23 mouse cellular contexts compared by ENCODE assay signal in the genomic region with DNA sequence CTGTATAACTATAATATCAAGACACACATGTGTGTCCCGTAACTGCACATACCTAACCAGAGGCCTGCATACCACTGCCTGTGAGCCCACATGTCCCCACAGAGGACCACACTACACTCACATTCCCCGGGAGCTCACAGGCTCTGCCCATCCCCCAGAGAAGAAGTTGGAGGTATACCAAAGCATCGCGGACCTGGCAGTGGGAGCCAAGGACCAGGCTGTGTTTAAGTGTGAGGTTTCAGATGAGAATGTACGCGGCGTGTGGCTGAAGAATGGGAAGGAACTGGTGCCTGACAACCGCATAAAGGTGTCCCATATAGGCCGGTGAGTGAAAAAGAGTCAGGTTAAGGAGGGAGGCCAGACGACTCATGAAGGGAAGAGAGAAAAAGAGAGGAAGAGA. TPM values are rescaled to one million over a fixed set of nuclear protein-coding genes. Genes with fewer than 3 reads are reported as not detected.
"Had no signal": no experiment of that assay in that cellular context is flagged by ENCODE, and none has a peak within 500 bp of the region (broad histone marks: within the 10 kb centered on the region; RNA-seq: fewer than 3 reads in every experiment).

No protein-coding gene starts in this region.

- H3K4me3 ChIP-seq: layer of hippocampus, adult 2 months; limb, embryonic 10.5 days; limb, embryonic 13.5 days; liver, embryonic 12.5 days; liver, embryonic 15.5 days; lung, embryonic 15.5 days; megakaryocyte, embryonic 14.5 days; midbrain, embryonic 10.5 days; midbrain, embryonic 13.5 days; myocyte; neural tube, embryonic 13.5 days; stomach, embryonic 15.5 days had no signal

- ATAC-seq: liver, embryonic 12.5 days; midbrain, embryonic 16.5 days had no signal

- H3K36me3 ChIP-seq: limb, embryonic 10.5 days; limb, embryonic 13.5 days; liver, embryonic 12.5 days; liver, embryonic 15.5 days; lung, embryonic 15.5 days; midbrain, embryonic 10.5 days; midbrain, embryonic 13.5 days; neural tube, embryonic 13.5 days; stomach, embryonic 15.5 days had no signal

- H3K4me2 ChIP-seq: limb, embryonic 13.5 days; liver, embryonic 12.5 days; liver, embryonic 15.5 days; lung, embryonic 15.5 days; midbrain, embryonic 13.5 days; neural tube, embryonic 13.5 days; stomach, embryonic 15.5 days had no signal

- H3K4me1 ChIP-seq: limb, embryonic 10.5 days; limb, embryonic 13.5 days; liver, embryonic 12.5 days; liver, embryonic 15.5 days; lung, embryonic 15.5 days; midbrain, embryonic 10.5 days; midbrain, embryonic 13.5 days; neural tube, embryonic 13.5 days; stomach, embryonic 15.5 days had no signal

- H3K9me3 ChIP-seq: limb, embryonic 10.5 days; limb, embryonic 13.5 days; liver, embryonic 12.5 days; liver, embryonic 15.5 days; lung, embryonic 15.5 days; midbrain, embryonic 10.5 days; midbrain, embryonic 13.5 days; neural tube, embryonic 13.5 days; stomach, embryonic 15.5 days had no signal

- H3K27me3 ChIP-seq: lung, embryonic 15.5 days; midbrain, embryonic 13.5 days; neural tube, embryonic 13.5 days; stomach, embryonic 15.5 days had no signal

- H3K27ac ChIP-seq: layer of hippocampus, adult 2 months; limb, embryonic 10.5 days; limb, embryonic 13.5 days; liver, embryonic 12.5 days; liver, embryonic 15.5 days; lung, embryonic 15.5 days; midbrain, embryonic 10.5 days; midbrain, embryonic 13.5 days; neural tube, embryonic 13.5 days; stomach, embryonic 15.5 days had no signal

- DNase-seq: kidney, postnatal 25 days; layer of hippocampus, adult 9-11 months; liver; lung, adult 18-20 months; lung, postnatal 10 days; lung, postnatal 36 days; retina, postnatal 1 day; right cerebral cortex, postnatal 25 days; spleen, adult 18-20 months; thymus, postnatal 25 days had no signal

- H3K9ac ChIP-seq: limb, embryonic 13.5 days; liver, embryonic 12.5 days; liver, embryonic 15.5 days; lung, embryonic 15.5 days; midbrain, embryonic 13.5 days; neural tube, embryonic 13.5 days; stomach, embryonic 15.5 days had no signal

RNA-seq across cellular contexts. Expression of gene Mybpc3, which starts 7.2 kb away (rescaled TPM):
- polyA plus RNA-seq: limb, embryonic 13.5 days; midbrain, embryonic 13.5 days had no signal
